In genomic region chr13:38941280-38941679, GRCm38 (mm10) we compare ENCODE assay signal across 1 mouse cellular context.
TF ChIP-seq lines count a peak whose summit lies in the region.

No protein-coding gene starts in this region.

TF ChIP-seq in MEL, 35 proteins besides CTCF, POLR2A, EP300 and RAD21 (continued from another document):
- no peak for TF ChIP-seq POLR2AphosphoS5 (IDR thresholded peaks at IDR 0.05; ENCODE audit: borderline replicate concordance, low read depth, low read length)
